Mouse (Mus musculus): Measurements from ENCODE around the gene Gm10282. TPM values are rescaled to one million over a fixed set of nuclear protein-coding genes. Genes with fewer than 3 reads are reported as not detected.

The Gm10282 gene
- polyA plus RNA-seq, 1 experiment: 64.2 TPM

DNA sequence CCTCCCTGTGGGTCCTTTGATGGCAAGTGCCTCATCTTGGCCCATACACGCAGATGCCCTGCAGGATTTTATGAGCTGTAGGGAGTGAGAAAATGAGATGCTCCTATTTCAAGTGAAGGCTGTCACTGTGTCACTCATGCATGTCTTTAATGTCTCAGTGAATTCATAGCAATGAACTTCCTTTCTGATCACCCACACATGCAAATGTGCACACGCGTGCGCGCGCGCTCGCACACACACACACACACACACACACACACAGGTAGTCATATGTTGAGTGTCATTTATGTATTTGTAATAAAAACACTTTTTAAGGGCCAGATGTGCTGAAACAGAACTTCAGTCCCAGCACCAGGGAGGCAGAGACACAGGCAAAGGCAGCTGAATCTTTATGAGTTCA, 38.0 kb downstream of the Gm10282 start:
- no peak for TF ChIP-seq FLI1 (IDR thresholded peaks at IDR 0.05; ENCODE audit: low read length)
- no peak for TF ChIP-seq GATA1 (IDR thresholded peaks at IDR 0.05; ENCODE audit: borderline replicate concordance, low read length)
- H3K36me3 ChIP-seq (replicated peaks; ENCODE audit: low read length): no peaks in the 10 kb centered on the region
- H3K27me3 ChIP-seq (replicated peaks): peaks cover 10% of the 10 kb centered on the region
- no peak overlapping the region for H3K4me3 ChIP-seq (replicated peaks)
- no peaks in the 10 kb centered on the region for H3K9me3 ChIP-seq
- peaks cover 72% of the 10 kb centered on the region for H3K4me1 ChIP-seq

DNA sequence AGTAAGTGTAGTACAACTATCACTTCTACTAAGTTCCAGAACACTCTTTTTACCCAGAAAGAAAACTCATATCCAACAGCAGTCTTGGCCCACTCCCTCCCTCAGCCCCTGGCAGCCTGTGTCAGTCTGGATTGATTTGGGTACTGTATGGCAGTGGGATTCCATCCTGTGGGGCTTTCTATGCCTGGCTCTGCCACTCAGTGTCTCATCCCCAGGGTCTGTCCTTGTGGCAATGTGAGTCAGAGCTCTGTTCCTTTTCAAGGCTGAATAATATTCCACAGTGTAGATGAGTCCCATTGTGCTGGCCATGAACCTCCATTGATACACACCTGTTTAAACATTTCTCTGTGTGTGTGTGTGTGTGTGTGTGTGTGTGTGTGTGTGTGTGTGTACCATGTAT, 38.4 kb downstream of the Gm10282 start:
- no peak for TF ChIP-seq GATA1 (IDR thresholded peaks at IDR 0.05; ENCODE audit: borderline replicate concordance, low read length)
- no peak for TF ChIP-seq FLI1 (IDR thresholded peaks at IDR 0.05; ENCODE audit: low read length)
- no peaks in the 10 kb centered on the region for H3K36me3 ChIP-seq (replicated peaks; ENCODE audit: low read length)
- H3K4me3 ChIP-seq (replicated peaks): no peak overlapping the region
- peaks cover 72% of the 10 kb centered on the region for H3K4me1 ChIP-seq
- H3K27me3 ChIP-seq (replicated peaks): peaks cover 10% of the 10 kb centered on the region
- H3K9me3 ChIP-seq: no peaks in the 10 kb centered on the region

DNA sequence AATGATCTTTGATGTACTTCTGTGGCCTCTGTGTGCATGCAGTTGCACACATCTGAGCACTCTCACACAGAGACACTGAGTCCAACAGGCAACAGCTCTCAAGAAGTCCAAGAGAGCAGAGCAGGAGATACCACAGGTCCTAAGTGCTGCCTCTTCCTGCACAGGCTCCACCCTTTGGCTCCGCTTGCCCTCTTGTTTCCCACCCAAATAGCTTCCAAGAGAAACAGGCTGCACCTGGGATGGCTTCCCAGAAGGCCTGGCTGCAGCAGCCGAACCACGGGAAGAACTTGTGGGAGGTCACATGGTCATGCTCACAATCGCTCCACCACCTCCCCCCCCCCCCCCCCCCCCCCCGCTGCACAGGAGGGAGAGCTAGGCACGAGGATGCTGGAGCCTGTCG, 39.7 kb downstream of the Gm10282 start:
- Histone ChIP-seq H3K36me3 (replicated peaks; ENCODE audit: low read length) (no peaks in the 10 kb centered on the region), H3K27me3 (replicated peaks) (peaks cover 10% of the 10 kb centered on the region), H3K4me3 (replicated peaks) (peak overlapping the region; percentile 59), H3K4me1 (peaks cover 70% of the 10 kb centered on the region), H3K9me3 (no peaks in the 10 kb centered on the region)
- no peak for TF ChIP-seq GATA1 (IDR thresholded peaks at IDR 0.05; ENCODE audit: borderline replicate concordance, low read length)
- no peak for TF ChIP-seq FLI1 (IDR thresholded peaks at IDR 0.05; ENCODE audit: low read length)

DNA sequence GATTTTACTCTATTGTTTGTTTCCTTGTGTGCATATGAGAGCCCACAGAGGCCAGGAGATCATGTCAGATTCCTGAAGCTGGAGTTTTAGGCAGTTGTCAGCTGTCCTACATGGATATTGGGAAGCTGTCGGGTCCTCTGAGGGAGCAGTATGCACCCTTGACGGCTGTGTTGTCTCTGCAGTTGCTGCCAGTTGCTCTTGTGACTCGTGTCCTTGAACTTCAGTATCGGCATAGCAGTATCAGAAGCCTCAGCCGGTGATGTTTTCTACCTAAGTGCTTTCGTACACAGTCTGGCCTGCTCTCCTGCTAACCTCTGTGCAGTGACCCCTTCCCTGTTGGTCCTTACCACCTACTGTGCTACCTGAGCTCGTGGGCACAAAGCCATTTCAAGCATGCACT, 41.6 kb downstream of the Gm10282 start:
- no peak overlapping the region for H3K4me3 ChIP-seq (replicated peaks)
- H3K27me3 ChIP-seq (replicated peaks): peaks cover 10% of the 10 kb centered on the region
- H3K9me3 ChIP-seq: no peaks in the 10 kb centered on the region
- no peaks in the 10 kb centered on the region for H3K36me3 ChIP-seq (replicated peaks; ENCODE audit: low read length)
- TF ChIP-seq FLI1 (IDR thresholded peaks at IDR 0.05; ENCODE audit: low read length): no peak
- TF ChIP-seq GATA1 (IDR thresholded peaks at IDR 0.05; ENCODE audit: borderline replicate concordance, low read length): no peak
- H3K4me1 ChIP-seq: peaks cover 65% of the 10 kb centered on the region

DNA sequence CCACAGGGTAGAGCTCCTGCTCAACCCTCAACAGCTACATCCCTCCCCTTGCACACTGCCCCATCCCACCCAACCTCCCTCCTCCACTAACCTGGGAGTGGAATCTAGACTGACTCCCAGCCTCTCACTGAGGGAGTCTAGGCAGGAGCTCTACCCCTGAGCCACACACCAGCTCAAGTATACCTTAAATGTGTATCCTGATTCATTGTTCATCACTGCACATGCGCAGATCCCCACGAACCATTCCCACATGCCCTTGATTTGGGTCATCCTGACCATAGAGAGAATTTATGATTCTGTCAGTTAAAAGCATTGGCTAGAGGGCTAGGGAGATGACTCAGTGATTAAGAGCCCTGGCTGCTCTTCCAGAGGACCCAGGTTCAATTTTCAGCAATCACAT, 42.3 kb downstream of the Gm10282 start:
- Histone ChIP-seq H3K27me3 (replicated peaks) (peaks cover 10% of the 10 kb centered on the region), H3K9me3 (no peaks in the 10 kb centered on the region), H3K4me3 (replicated peaks) (no peak overlapping the region), H3K36me3 (replicated peaks; ENCODE audit: low read length) (peaks cover 4% of the 10 kb centered on the region), H3K4me1 (peaks cover 58% of the 10 kb centered on the region)
- no peak for TF ChIP-seq GATA1 (IDR thresholded peaks at IDR 0.05; ENCODE audit: borderline replicate concordance, low read length)
- no peak for TF ChIP-seq FLI1 (IDR thresholded peaks at IDR 0.05; ENCODE audit: low read length)

DNA sequence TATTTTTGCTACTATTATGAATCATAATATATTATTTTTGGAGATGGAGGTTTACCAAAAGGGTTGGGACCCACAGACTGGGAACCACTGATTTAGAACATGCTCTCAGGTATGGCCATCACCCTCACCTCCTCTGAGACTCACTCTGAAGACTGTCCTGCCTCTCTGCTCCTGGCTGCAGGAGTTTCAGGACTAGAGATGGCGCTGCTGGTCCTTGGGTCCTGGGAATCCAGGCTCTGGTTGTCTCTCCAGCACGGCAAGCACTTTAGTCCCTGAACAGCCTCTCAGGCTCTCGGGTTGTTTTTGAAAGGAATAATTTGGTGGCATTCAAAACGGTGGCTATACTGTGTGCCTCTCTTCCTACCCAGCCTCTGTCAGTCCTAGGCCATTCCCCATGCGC, 43.2 kb downstream of the Gm10282 start:
- no peak overlapping the region for H3K4me3 ChIP-seq (replicated peaks)
- peaks cover 65% of the 10 kb centered on the region for H3K4me1 ChIP-seq
- peaks cover 10% of the 10 kb centered on the region for H3K27me3 ChIP-seq (replicated peaks)
- H3K9me3 ChIP-seq: no peaks in the 10 kb centered on the region
- H3K36me3 ChIP-seq (replicated peaks; ENCODE audit: low read length): peaks cover 13% of the 10 kb centered on the region
- TF ChIP-seq GATA1 (IDR thresholded peaks at IDR 0.05; ENCODE audit: borderline replicate concordance, low read length): no peak
- no peak for TF ChIP-seq FLI1 (IDR thresholded peaks at IDR 0.05; ENCODE audit: low read length)

DNA sequence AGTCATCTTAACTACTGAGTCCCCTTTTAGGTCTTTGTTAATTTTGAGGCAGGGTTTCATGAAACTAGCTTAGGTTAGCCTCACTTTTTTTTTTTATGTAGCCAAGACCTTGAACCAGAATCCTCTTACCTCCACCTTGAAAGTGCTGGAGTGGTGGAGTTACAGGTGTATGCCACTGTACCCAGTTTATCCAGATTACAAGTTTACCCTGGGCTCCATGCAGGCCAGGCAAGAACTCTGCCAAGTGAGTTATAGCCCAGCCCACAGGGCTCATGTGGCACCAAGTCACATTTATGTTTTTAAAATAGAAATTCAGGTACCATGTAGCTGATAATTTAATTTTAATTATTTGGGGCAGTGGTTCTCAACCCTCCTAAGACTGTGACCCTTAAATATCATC, 43.6 kb downstream of the Gm10282 start:
- Histone ChIP-seq H3K4me3 (replicated peaks) (no peak overlapping the region), H3K27me3 (replicated peaks) (peaks cover 10% of the 10 kb centered on the region), H3K36me3 (replicated peaks; ENCODE audit: low read length) (peaks cover 16% of the 10 kb centered on the region), H3K4me1 (peaks cover 66% of the 10 kb centered on the region), H3K9me3 (no peaks in the 10 kb centered on the region)
- TF ChIP-seq GATA1 (IDR thresholded peaks at IDR 0.05; ENCODE audit: borderline replicate concordance, low read length) (no peak), FLI1 (IDR thresholded peaks at IDR 0.05; ENCODE audit: low read length) (no peak)

DNA sequence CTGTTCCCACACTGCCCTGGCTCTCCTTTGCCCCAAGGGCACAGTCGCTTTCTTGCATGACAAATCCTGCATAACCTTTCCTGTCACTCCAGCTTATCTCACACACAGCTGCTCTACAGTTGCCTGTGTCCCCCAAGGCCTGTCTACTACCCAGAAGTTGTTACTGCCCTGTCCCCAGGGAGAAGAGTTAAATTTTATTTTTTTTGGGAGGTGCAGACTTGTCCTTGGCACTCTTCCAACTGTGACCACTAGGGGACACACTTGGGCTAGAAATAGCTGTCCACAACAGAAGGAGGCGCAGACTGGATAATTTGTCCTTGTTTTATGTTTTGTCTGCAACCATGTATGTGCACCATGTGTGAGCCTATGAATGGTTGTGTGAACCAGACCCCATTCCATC, 44.0 kb downstream of the Gm10282 start:
- Histone ChIP-seq H3K4me1 (peaks cover 63% of the 10 kb centered on the region), H3K27me3 (replicated peaks) (peaks cover 10% of the 10 kb centered on the region), H3K36me3 (replicated peaks; ENCODE audit: low read length) (peaks cover 17% of the 10 kb centered on the region), H3K9me3 (no peaks in the 10 kb centered on the region), H3K4me3 (replicated peaks) (no peak overlapping the region)
- no peak for TF ChIP-seq GATA1 (IDR thresholded peaks at IDR 0.05; ENCODE audit: borderline replicate concordance, low read length)
- no peak for TF ChIP-seq FLI1 (IDR thresholded peaks at IDR 0.05; ENCODE audit: low read length)

DNA sequence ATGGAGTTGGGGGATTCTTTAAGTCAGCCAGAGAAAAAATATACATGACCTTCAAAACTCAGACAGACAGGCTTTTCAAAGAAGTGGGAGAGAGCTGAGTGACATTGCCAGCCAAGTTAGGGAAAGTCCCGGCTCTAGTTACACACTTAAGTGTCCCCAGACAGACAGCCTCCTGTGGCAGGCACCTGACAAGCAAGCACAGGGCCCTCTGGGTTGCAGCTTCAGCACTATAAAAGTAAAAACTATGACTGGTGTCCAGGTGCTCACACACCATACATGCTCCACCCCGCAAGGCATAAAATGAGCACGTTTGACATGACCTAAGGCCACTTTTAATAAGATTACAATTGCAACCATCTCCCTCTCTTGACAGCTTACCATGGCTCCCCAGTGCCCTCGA, 44.5 kb downstream of the Gm10282 start:
- H3K27me3 ChIP-seq (replicated peaks): peaks cover 10% of the 10 kb centered on the region
- no peaks in the 10 kb centered on the region for H3K9me3 ChIP-seq
- TF ChIP-seq FLI1 (IDR thresholded peaks at IDR 0.05; ENCODE audit: low read length) (no peak), GATA1 (IDR thresholded peaks at IDR 0.05; ENCODE audit: borderline replicate concordance, low read length) (no peak)
- H3K36me3 ChIP-seq (replicated peaks; ENCODE audit: low read length): peaks cover 22% of the 10 kb centered on the region
- H3K4me1 ChIP-seq: peaks cover 59% of the 10 kb centered on the region
- no peak overlapping the region for H3K4me3 ChIP-seq (replicated peaks)

DNA sequence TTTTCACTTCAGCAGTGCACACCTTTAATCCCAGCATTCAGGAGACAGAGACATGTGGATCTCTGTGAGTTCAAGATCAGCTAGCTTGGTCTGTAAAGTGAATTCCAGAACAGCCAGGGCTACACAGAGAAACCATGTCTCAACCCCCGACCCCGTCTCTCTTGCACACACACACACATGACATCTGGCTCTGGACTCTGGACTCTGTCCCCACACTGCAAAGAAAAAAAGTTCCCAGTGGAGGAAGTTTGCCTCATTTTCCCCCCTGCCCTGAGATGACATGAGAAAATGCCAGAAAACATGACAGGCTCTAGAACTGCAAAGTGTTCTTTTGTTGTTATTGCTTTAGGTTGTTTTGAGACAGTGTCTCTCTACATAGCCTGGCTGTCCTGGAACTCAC, 45.2 kb downstream of the Gm10282 start:
- peaks cover 29% of the 10 kb centered on the region for H3K36me3 ChIP-seq (replicated peaks; ENCODE audit: low read length)
- TF ChIP-seq FLI1 (IDR thresholded peaks at IDR 0.05; ENCODE audit: low read length): no peak
- TF ChIP-seq GATA1 (IDR thresholded peaks at IDR 0.05; ENCODE audit: borderline replicate concordance, low read length): no peak
- H3K9me3 ChIP-seq: no peaks in the 10 kb centered on the region
- peaks cover 55% of the 10 kb centered on the region for H3K4me1 ChIP-seq
- no peak overlapping the region for H3K4me3 ChIP-seq (replicated peaks)
- peaks cover 10% of the 10 kb centered on the region for H3K27me3 ChIP-seq (replicated peaks)

DNA sequence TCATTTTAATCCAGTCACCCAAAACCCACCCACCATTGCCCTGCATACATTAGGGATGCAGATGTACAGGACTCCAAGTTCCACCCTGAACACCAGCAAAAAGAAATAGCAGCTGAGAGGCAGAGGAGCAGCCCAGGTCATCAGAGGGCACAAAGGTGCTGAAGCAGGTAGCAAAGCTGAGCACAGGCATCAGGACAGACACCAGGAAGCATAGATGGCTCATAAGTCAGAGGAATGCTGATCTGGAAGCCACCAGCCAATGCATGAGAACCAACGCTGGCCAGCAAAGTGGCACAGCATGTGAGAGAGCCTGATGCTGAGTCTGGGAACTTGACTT, 47.2 kb downstream of the Gm10282 start:
- TF ChIP-seq FLI1 (IDR thresholded peaks at IDR 0.05; ENCODE audit: low read length) (no peak), GATA1 (IDR thresholded peaks at IDR 0.05; ENCODE audit: borderline replicate concordance, low read length) (no peak)
- peaks cover 49% of the 10 kb centered on the region for H3K36me3 ChIP-seq (replicated peaks; ENCODE audit: low read length)
- H3K27me3 ChIP-seq (replicated peaks): peaks cover 3% of the 10 kb centered on the region
- no peak overlapping the region for H3K4me3 ChIP-seq (replicated peaks)
- H3K4me1 ChIP-seq: peaks cover 55% of the 10 kb centered on the region
- no peaks in the 10 kb centered on the region for H3K9me3 ChIP-seq
